Mouse (Mus musculus) intestine, postnatal 0 days (tissue): ENCODE measurements at regions not wholly inside any gene's neighbourhood (a gene's known extent, or its start where the extent isn't known, plus 50 kb on each side); places are given as distances from the start of the nearest gene placed in this dataset.
A peak's percentile ranks its signal among the peaks of the same experiment; 100 is the strongest.

ENCODE experiments used
- ATAC-seq: fragments of 200-750 bp; cut with Nextera tagmentation; 2 replicates; pipeline ENCODE4 v1.8.0; 2017; ENCODE audit warnings: mild to moderate bottlenecking, moderate TSS enrichment, moderate library complexity
- H3K27ac ChIP-seq: fragments of 300-500 bp; sonication (generic); 2 replicates; pipeline ENCODE4 v1.5.1; 2014; ENCODE audit warnings: mild to moderate bottlenecking, low read depth, low read length, moderate library complexity
- H3K27me3 ChIP-seq: fragments of 300-500 bp; sonication (generic); replicated peaks from 2 replicates; pipeline ENCODE4 v1.6.1; 2014; ENCODE audit warnings: low read length, mixed read lengths; ENCODE audit not compliant: control insufficient read depth, insufficient read depth
- H3K36me3 ChIP-seq: fragments of 300-500 bp; sonication (generic); 2 replicates; pipeline ENCODE4 v1.6.1; 2014; ENCODE audit warnings: mild to moderate bottlenecking, moderate library complexity; ENCODE audit not compliant: control insufficient read depth, insufficient read depth
- H3K4me1 ChIP-seq: fragments of 300-500 bp; sonication (generic); replicated peaks from 2 replicates; pipeline ENCODE4 v1.6.1; 2014; ENCODE audit warnings: antibody characterized with exemption, low read length, mixed read lengths; ENCODE audit not compliant: control insufficient read depth, insufficient read depth
- H3K4me2 ChIP-seq: fragments of 300-500 bp; sonication (generic); replicated peaks from 2 replicates; pipeline ENCODE4 v1.6.1; 2014; ENCODE audit warnings: low read depth, mild to moderate bottlenecking, moderate library complexity
- H3K4me3 ChIP-seq: fragments of 300-500 bp; sonication (generic); 2 replicates; pipeline ENCODE4 v1.5.1; 2014; ENCODE audit warnings: low read depth, low read length
- H3K9ac ChIP-seq: fragments of 300-500 bp; sonication (generic); 2 replicates; pipeline ENCODE4 v1.6.1; 2014; ENCODE audit warnings: mild to moderate bottlenecking, low read depth, low read length
- H3K9me3 ChIP-seq: fragments of 300-500 bp; sonication (generic); 2 replicates; pipeline ENCODE4 v1.6.1; 2016; ENCODE audit warnings: mixed run types; ENCODE audit not compliant: control insufficient read depth
- CTCF ChIP-seq: sonication (generic); IDR thresholded peaks from 2 replicates; pipeline ENCODE4 v1.5.1; 2016; ENCODE audit warnings: low read depth, mild to moderate bottlenecking, control low read depth, antibody characterized with exemption, moderate library complexity
- WGBS: fragments of 180-500 bp; shearing (Covaris S2); extraction: QIAGEN DNeasy Blood & Tissue Kit; methylation state at CpG from one replicate; pipeline ENCODE4 v1.1.7; 2014; 5-methylcytosine and 5-hydroxymethylcytosine counted together

DNA sequence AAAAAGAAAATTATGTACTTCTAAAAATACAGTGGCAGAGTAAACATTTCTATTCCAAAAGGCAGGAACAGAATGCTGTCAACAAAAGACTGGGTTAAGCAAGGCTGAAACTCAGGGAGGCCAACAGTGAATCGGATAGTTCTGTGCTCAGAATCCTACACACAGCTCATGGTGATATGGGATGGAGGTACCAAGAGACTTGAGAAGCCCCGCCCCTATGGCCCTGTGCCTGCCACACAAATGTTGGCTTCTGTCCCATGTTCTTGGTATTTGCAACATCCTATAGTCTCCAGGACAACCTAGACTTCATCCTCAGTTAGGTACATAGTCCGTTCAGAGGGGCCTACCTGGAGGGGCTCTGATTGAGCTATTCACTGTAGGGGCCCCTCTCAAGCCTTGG is 92.2 kb upstream of the Galnt15 start:
- Histone ChIP-seq H3K27ac (no peak overlapping the region), H3K27me3 (no peaks in the 10 kb centered on the region), H3K4me1 (peaks cover 10% of the 10 kb centered on the region; the same call in 1 of the 2 replicates), H3K9ac (no peak overlapping the region), H3K4me2 (no peak overlapping the region), H3K36me3 (no peaks in the 10 kb centered on the region), H3K9me3 (no peaks in the 10 kb centered on the region), H3K4me3 (no peak overlapping the region)
- ATAC-seq, result 0 out of 2 replicates have a peak, but pooled peaks have one; percentile 46
- 75% methylated on average over 3 of the region's 3 CpGs for WGBS
- no peak for TF ChIP-seq CTCF

- H3K27ac ChIP-seq, result no peak overlapping the region
- no peak overlapping the region for H3K4me3 ChIP-seq
- no peaks in the 10 kb centered on the region for H3K4me1 ChIP-seq
- WGBS, result 89% methylated on average over 6 of the region's 6 CpGs
- H3K4me2 ChIP-seq, result no peak overlapping the region
- no peak for ATAC-seq
- no peaks in the 10 kb centered on the region for H3K36me3 ChIP-seq
- H3K9ac ChIP-seq, result no peak overlapping the region
- no peak for TF ChIP-seq CTCF
- no peaks in the 10 kb centered on the region for H3K27me3 ChIP-seq
- no peaks in the 10 kb centered on the region for H3K9me3 ChIP-seq
Measured at GRCm38 (mm10) chr14:31940900-31941299, 87.9 kb upstream of the Galnt15 start.

DNA sequence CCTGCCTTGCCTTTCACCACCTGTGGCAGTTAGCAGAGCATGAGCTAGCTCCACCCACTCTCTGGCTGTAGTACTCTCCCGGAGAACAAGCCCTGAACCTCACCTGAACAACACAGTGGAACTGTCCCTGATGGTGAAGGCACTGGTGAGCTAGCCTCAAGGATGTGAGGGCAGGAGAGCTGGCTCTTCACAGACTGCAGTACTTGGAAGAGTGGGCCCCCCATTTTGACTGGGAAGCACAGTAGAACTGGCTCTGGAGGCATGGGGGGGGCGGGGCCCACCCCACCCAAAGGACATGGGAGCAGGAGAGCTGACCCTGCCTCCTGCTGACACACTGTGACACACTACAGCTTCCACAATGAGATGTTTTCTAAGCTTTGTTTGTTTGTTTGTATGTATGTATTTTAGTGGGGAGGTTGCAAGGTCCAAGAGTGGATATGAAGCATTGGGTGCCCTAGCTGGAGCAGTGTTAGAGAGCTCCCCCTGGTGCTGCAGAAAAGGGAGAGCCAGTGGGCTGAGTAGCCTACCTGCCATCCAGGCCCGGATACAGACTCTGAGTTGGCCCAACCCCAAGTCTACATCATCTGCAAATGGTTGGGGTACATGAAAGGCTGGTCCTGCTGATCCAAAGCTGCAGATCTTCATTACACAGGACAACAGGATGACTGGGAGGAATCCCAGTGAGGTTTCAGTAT is 86.4 kb upstream of the Galnt15 start:
- ATAC-seq, result no peak
- Histone ChIP-seq H3K4me2 (no peak overlapping the region), H3K27me3 (no peaks in the 10 kb centered on the region), H3K4me1 (no peaks in the 10 kb centered on the region), H3K27ac (no peak overlapping the region), H3K9ac (no peak overlapping the region), H3K9me3 (no peaks in the 10 kb centered on the region), H3K36me3 (no peaks in the 10 kb centered on the region), H3K4me3 (no peak overlapping the region)
- 60% methylated on average over 3 of the region's 3 CpGs for WGBS
- TF ChIP-seq CTCF, result peak; percentile 75

GRCm38 (mm10) chr14:31944682-31945081 is 84.1 kb upstream of the Galnt15 start:
- no peak for ATAC-seq
- Histone ChIP-seq H3K4me1 (no peaks in the 10 kb centered on the region), H3K36me3 (no peaks in the 10 kb centered on the region), H3K9ac (no peak overlapping the region), H3K9me3 (no peaks in the 10 kb centered on the region), H3K27ac (no peak overlapping the region), H3K4me2 (no peak overlapping the region), H3K27me3 (no peaks in the 10 kb centered on the region), H3K4me3 (no peak overlapping the region)
- 80% methylated on average over 6 of the region's 6 CpGs for WGBS
- no peak for TF ChIP-seq CTCF

DNA sequence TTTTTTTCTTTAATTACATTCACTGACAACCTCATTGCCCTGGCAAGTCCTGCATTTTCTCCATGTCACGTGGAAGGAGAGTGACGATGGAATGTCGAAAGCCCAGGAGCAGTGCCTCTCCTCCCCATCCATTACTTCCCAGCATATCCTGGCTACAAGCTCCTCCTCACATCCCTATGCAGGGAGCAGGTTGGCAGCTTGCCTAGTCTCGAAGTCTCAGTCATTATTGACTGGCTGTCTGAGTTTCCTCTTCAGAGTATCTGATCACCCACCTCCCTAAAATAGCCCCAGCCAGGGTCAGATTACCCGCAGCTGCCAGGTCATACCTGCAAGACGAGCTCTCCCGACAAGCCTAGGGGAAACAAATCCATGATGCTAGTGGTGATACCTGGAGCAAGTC is 83.7 kb upstream of the Galnt15 start:
- Histone ChIP-seq H3K36me3 (no peaks in the 10 kb centered on the region), H3K27ac (no peak overlapping the region), H3K4me3 (no peak overlapping the region), H3K4me2 (no peak overlapping the region), H3K4me1 (no peaks in the 10 kb centered on the region), H3K27me3 (no peaks in the 10 kb centered on the region), H3K9me3 (no peaks in the 10 kb centered on the region), H3K9ac (no peak overlapping the region)
- no peak for ATAC-seq
- TF ChIP-seq CTCF, result no peak
- WGBS, result 51% methylated on average over 7 of the region's 7 CpGs

DNA sequence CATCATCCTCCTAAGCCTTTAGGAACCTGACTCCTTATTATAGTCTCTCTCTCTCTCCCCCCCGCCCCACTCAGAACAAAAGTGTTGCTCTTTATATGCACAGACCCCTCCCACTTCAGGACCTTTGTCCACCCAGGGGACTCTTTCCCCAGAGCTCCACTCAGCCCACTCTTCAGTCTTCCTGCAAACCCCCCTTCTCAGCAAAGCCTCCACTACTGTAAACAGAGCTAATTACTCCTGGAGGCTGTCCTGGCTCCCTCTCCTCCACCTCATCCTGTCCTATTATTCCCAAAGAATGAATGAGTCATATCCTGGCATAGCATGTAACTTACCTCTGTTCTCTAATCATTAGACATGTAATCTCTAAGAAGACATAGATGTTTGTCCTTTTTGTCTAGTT is 82.8 kb upstream of the Galnt15 start:
- Histone ChIP-seq H3K4me1 (no peaks in the 10 kb centered on the region), H3K36me3 (no peaks in the 10 kb centered on the region), H3K4me2 (no peak overlapping the region), H3K4me3 (no peak overlapping the region), H3K9me3 (no peaks in the 10 kb centered on the region), H3K27me3 (no peaks in the 10 kb centered on the region), H3K9ac (no peak overlapping the region), H3K27ac (no peak overlapping the region; the same call in 1 of the 2 replicates)
- TF ChIP-seq CTCF, result no peak
- WGBS, result 64% methylated on average over 1 of the region's 1 CpGs
- no peak for ATAC-seq
